In genomic region chr8:11834200-11834599, GRCm38 (mm10) we compare ENCODE assay signal across 19 mouse cellular contexts. TPM values are rescaled to one million over a fixed set of nuclear protein-coding genes. Genes with fewer than 3 reads are reported as not detected.
DNase-seq lines count a peak whose midpoint lies in the region; ATAC-seq lines count a peak whose summit lies in the region.
"Had no signal": no experiment of that assay in that cellular context is flagged by ENCODE, and none has a peak within 500 bp of the region (broad histone marks: within the 10 kb centered on the region; RNA-seq: fewer than 3 reads in every experiment).

No protein-coding gene starts in this region.

- no peaks in the 10 kb centered on the region for H3K9me3 ChIP-seq in midbrain, embryonic 11.5 days (ENCODE audit: control insufficient read depth, low read length)
- no peaks in the 10 kb centered on the region for H3K9me3 ChIP-seq in midbrain, embryonic 16.5 days (replicated peaks; ENCODE audit: control insufficient read depth, low read length, poor library complexity, severe bottlenecking)
- no peaks in the 10 kb centered on the region for H3K9me3 ChIP-seq in forebrain, embryonic 13.5 days (replicated peaks)
- H3K9me3 ChIP-seq: embryonic facial prominence, embryonic 10.5 days; embryonic facial prominence, embryonic 12.5 days had no signal

- no peak for DNase-seq in frontal cortex, adult 2 months (ENCODE audit: extremely low spot score in 1 of 2, low spot score in 1 of 2)
- peak; percentile 21 for DNase-seq in midbrain, embryonic 11.5 days (ENCODE audit: low spot score, missing footprints)
- DNase-seq in brain, adult 2 months (ENCODE audit: low read depth, low spot score) = peak; percentile 78
- DNase-seq: adrenal gland, adult 2 months; adrenal gland, postnatal 10 days; adrenal gland, postnatal 25 days; cerebellum, adult 11-12 months; cerebellum, adult 2 months; cerebellum, adult 9-11 months had no signal

- H3K9ac ChIP-seq in midbrain, embryonic 11.5 days (ENCODE audit: low read length) = no peak overlapping the region
- no peak overlapping the region for H3K9ac ChIP-seq in midbrain, embryonic 16.5 days (ENCODE audit: low read depth, low read length)
- no peak overlapping the region for H3K9ac ChIP-seq in forebrain, embryonic 13.5 days
- H3K9ac ChIP-seq: embryonic facial prominence, embryonic 12.5 days had no signal

- 85% methylated on average over 5 of the region's 5 CpGs for WGBS in midbrain, embryonic 11.5 days
- 95% methylated on average over 5 of the region's 5 CpGs for WGBS in midbrain, embryonic 16.5 days
- WGBS in forebrain, embryonic 13.5 days = 96% methylated on average over 5 of the region's 5 CpGs

- H3K36me3 ChIP-seq in midbrain, embryonic 11.5 days (ENCODE audit: control insufficient read depth, insufficient read depth, low read length) = peaks cover 11% of the 10 kb centered on the region
- peaks cover 15% of the 10 kb centered on the region for H3K36me3 ChIP-seq in midbrain, embryonic 16.5 days (ENCODE audit: control insufficient read depth, insufficient read depth, low read length)
- peaks cover 72% of the 10 kb centered on the region for H3K36me3 ChIP-seq in forebrain, embryonic 13.5 days (ENCODE audit: poor library complexity, severe bottlenecking)

- no peak overlapping the region for H3K27ac ChIP-seq in midbrain, embryonic 11.5 days (ENCODE audit: low read depth, low read length)
- no peak overlapping the region for H3K27ac ChIP-seq in midbrain, embryonic 16.5 days (ENCODE audit: low read length)
- H3K27ac ChIP-seq in forebrain, embryonic 13.5 days = no peak overlapping the region
- H3K27ac ChIP-seq: embryonic facial prominence, embryonic 10.5 days; embryonic facial prominence, embryonic 12.5 days had no signal

- H3K4me1 ChIP-seq in midbrain, embryonic 11.5 days (ENCODE audit: control insufficient read depth, insufficient read depth, low read length) = no peaks in the 10 kb centered on the region
- peaks cover 20% of the 10 kb centered on the region for H3K4me1 ChIP-seq in midbrain, embryonic 16.5 days (ENCODE audit: control insufficient read depth, insufficient read depth, low read length)
- H3K4me1 ChIP-seq in forebrain, embryonic 13.5 days = peaks cover 21% of the 10 kb centered on the region
- H3K4me1 ChIP-seq: embryonic facial prominence, embryonic 10.5 days; embryonic facial prominence, embryonic 12.5 days had no signal

- no peak overlapping the region for H3K4me2 ChIP-seq in midbrain, embryonic 11.5 days
- no peak overlapping the region for H3K4me2 ChIP-seq in midbrain, embryonic 16.5 days (ENCODE audit: low read length)
- no peak overlapping the region for H3K4me2 ChIP-seq in forebrain, embryonic 13.5 days
- H3K4me2 ChIP-seq: embryonic facial prominence, embryonic 12.5 days had no signal

- peak; percentile 82 for ATAC-seq in frontal cortex, adult (ENCODE audit: low TSS enrichment)
- ATAC-seq in midbrain, embryonic 11.5 days (ENCODE audit: low FRiP score) = no peak
- ATAC-seq in midbrain, embryonic 16.5 days = no peak
- ATAC-seq in forebrain, embryonic 13.5 days = no peak
- ATAC-seq: forebrain, embryonic 14.5 days; forebrain, embryonic 16.5 days had no signal

- H3K27me3 ChIP-seq in midbrain, embryonic 11.5 days (ENCODE audit: control insufficient read depth, insufficient read depth, low read length) = no peaks in the 10 kb centered on the region
- H3K27me3 ChIP-seq in midbrain, embryonic 16.5 days (ENCODE audit: control insufficient read depth, insufficient read depth, low read depth, low read length) = no peaks in the 10 kb centered on the region
- no peaks in the 10 kb centered on the region for H3K27me3 ChIP-seq in forebrain, embryonic 13.5 days
- H3K27me3 ChIP-seq: embryonic facial prominence, embryonic 12.5 days had no signal

- H3K4me3 ChIP-seq in midbrain, embryonic 11.5 days (ENCODE audit: low read depth, low read length) = no peak overlapping the region
- no peak overlapping the region for H3K4me3 ChIP-seq in midbrain, embryonic 16.5 days (ENCODE audit: low read depth, low read length)
- H3K4me3 ChIP-seq in forebrain, embryonic 13.5 days = no peak overlapping the region
- H3K4me3 ChIP-seq: embryonic facial prominence, embryonic 10.5 days; embryonic facial prominence, embryonic 12.5 days had no signal

RNA-seq across cellular contexts. Expression of gene Tex29, which starts 6.1 kb away (rescaled TPM):
- 0.84 TPM in 1 of 2 replicates, not detected in the other for polyA plus RNA-seq in frontal cortex, adult 2 months (2012; rRNA removed)
- not detected in 2 replicates for polyA plus RNA-seq in midbrain, embryonic 11.5 days (2014; fragmentation: Nextera tagmentation; extraction: Ambion mirVana)
- 0.23 and 0.36 TPM in 2 replicates for polyA plus RNA-seq in midbrain, embryonic 16.5 days (2015; fragmentation: Nextera tagmentation; extraction: Ambion mirVana)
- 0.30 and 0.89 TPM in 2 replicates for polyA plus RNA-seq in forebrain, embryonic 13.5 days (2015; fragmentation: Nextera tagmentation; extraction: Ambion mirVana)
- polyA plus RNA-seq: C2C12; cerebellum, adult 2 months; cortical plate, adult 2 months; embryonic facial prominence, embryonic 10.5 days; embryonic facial prominence, embryonic 14.5 days; forebrain, embryonic 14.5 days had no signal

Comparison
In these comparisons a context has a peak if more than half of its experiments do, and no peak if none do; other contexts are left out.
1. DNase-seq: peak in midbrain, embryonic 11.5 days (single experiment) and brain, adult 2 months (single experiment); none in frontal cortex, adult 2 months (0 of 2).